ENCODE assay signal across 8 mouse cellular contexts in genomic region chr17:62881176-62881790, GRCm38 (mm10). TPM values are rescaled to one million over a fixed set of nuclear protein-coding genes. Genes with fewer than 3 reads are reported as not detected.
DNase-seq lines count a peak whose midpoint lies in the region; ATAC-seq and TF ChIP-seq lines count a peak whose summit lies in the region.

TSS of gene Efna5 (minus strand) at chr17:62881317.

- H3K4me1 ChIP-seq in lung, embryonic 14.5 days (ENCODE audit: insufficient read depth), result no peaks in the 10 kb centered on the region
- peaks cover 9% of the 10 kb centered on the region for H3K4me1 ChIP-seq in limb, embryonic 13.5 days
- peaks cover 8% of the 10 kb centered on the region for H3K4me1 ChIP-seq in olfactory bulb, adult 2 months (ENCODE audit: control insufficient read depth, insufficient read depth, low read length)

- peak within 1 kb of the TSS; percentile 80 for H3K9ac ChIP-seq in lung, embryonic 14.5 days
- peak within 1 kb of the TSS; percentile 97 for H3K9ac ChIP-seq in limb, embryonic 13.5 days

- H3K36me3 ChIP-seq in lung, embryonic 14.5 days (ENCODE audit: insufficient read depth), result no peaks in the 10 kb centered on the region
- no peaks in the 10 kb centered on the region for H3K36me3 ChIP-seq in limb, embryonic 13.5 days

- H3K27ac ChIP-seq in lung, embryonic 14.5 days (ENCODE audit: low read depth), result peak within 1 kb of the TSS; percentile 88
- peak within 1 kb of the TSS; percentile 96 for H3K27ac ChIP-seq in limb, embryonic 13.5 days
- H3K27ac ChIP-seq in olfactory bulb, adult 2 months (ENCODE audit: insufficient read depth, low read depth, low read length), result 0 out of 2 replicates have a peak within 1 kb of the TSS, but pooled peaks have one; percentile 26

- peak; percentile 66 for DNase-seq in lung, embryonic 14.5 days
- DNase-seq in lung, postnatal 25 days (ENCODE audit: low spot score), result no peak
- DNase-seq in cerebellum, postnatal 36 days, result peak; percentile 24
- DNase-seq in gastrocnemius, postnatal 14 days, result peak; percentile 19
- DNase-seq in induced T-regulatory cell, adult 2 months (ENCODE audit: low read depth), result peak; percentile 8
- DNase-seq in yolk sac, embryonic 10.5 days (ENCODE audit: low spot score), result peak; percentile 38

- H3K9me3 ChIP-seq in lung, embryonic 14.5 days (ENCODE audit: low read depth, low read length), result no peaks in the 10 kb centered on the region
- no peaks in the 10 kb centered on the region for H3K9me3 ChIP-seq in limb, embryonic 13.5 days

- TF ChIP-seq CTCF in lung, embryonic 14.5 days (IDR thresholded peaks at IDR 0.05; ENCODE audit: low read depth), result no peak
- TF ChIP-seq CTCF in olfactory bulb, adult 2 months (IDR thresholded peaks at IDR 0.05; ENCODE audit: insufficient read depth, low read depth, low read length), result no peak

- no peaks in the 10 kb centered on the region for H3K27me3 ChIP-seq in lung, embryonic 14.5 days (ENCODE audit: insufficient read depth, low read length)
- no peaks in the 10 kb centered on the region for H3K27me3 ChIP-seq in limb, embryonic 13.5 days

- H3K4me2 ChIP-seq in lung, embryonic 14.5 days, result peak within 1 kb of the TSS; percentile 99
- peak within 1 kb of the TSS; percentile 97 for H3K4me2 ChIP-seq in limb, embryonic 13.5 days (replicated peaks)

- intact Hi-C loops in gastrocnemius, postnatal 14 days (cut with DNase I; ENCODE audit: low total_unique reads), result no loop called here

- no peak for TF ChIP-seq POLR2A in olfactory bulb, adult 2 months (IDR thresholded peaks at IDR 0.05; ENCODE audit: insufficient read depth, low read depth, low read length)

- peak; percentile 10 for ATAC-seq in lung, embryonic 14.5 days (ENCODE audit: insufficient read depth)
- peak; percentile 3; the same call in 1 of the 2 replicates for ATAC-seq in limb, embryonic 13.5 days (ENCODE audit: low FRiP score, low read depth)

- H3K4me3 ChIP-seq in lung, embryonic 14.5 days (ENCODE audit: low read depth, low read length), result peak within 1 kb of the TSS; percentile 78
- peak within 1 kb of the TSS; percentile 91 for H3K4me3 ChIP-seq in limb, embryonic 13.5 days
- peak within 1 kb of the TSS; percentile 63 for H3K4me3 ChIP-seq in olfactory bulb, adult 2 months (ENCODE audit: insufficient read depth, low read depth, low read length)

- under 1% methylated on average over 48 of the region's 68 CpGs for WGBS in lung, embryonic 14.5 days
- WGBS in limb, embryonic 13.5 days, result 1% methylated on average over 40 of the region's 68 CpGs
- under 1% methylated on average over 66 of the region's 68 CpGs for WGBS in olfactory bulb, adult 2 months

RNA-seq across cellular contexts. Expression of gene Efna5, which starts in this region (rescaled TPM):
- 14.8 and 15.5 TPM in 2 replicates for polyA plus RNA-seq in lung, embryonic 14.5 days (2014; fragmentation: Nextera tagmentation; extraction: Ambion mirVana)
- 1 to 10 TPM; 1.5 to 1.6 TPM for total RNA-seq in gastrocnemius, postnatal 14 days (2021)
- polyA plus RNA-seq in limb, embryonic 13.5 days (2015; fragmentation: Nextera tagmentation; extraction: Ambion mirVana), result 75.1 and 76.2 TPM in 2 replicates
- polyA plus RNA-seq in olfactory bulb, adult 2 months (2012; ENCODE audit: insufficient read depth, insufficient read length, low replicate concordance, missing spikeins), result not detected in 2 replicates

Comparison
In these comparisons a context has a peak if more than half of its experiments do, and no peak if none do; other contexts are left out.
1. RNA of gene Efna5 (polyA plus RNA-seq): 75.1 to 76.2 TPM in limb, embryonic 13.5 days and 14.8 to 15.5 TPM in lung, embryonic 14.5 days; not detected in olfactory bulb, adult 2 months; every median in the first group is over 10 times any median in the second.
2. H3K27ac ChIP-seq: peak in every context shown above with its lines; median percentile 96 in limb, embryonic 13.5 days; 88 in lung, embryonic 14.5 days; 26 in olfactory bulb, adult 2 months.
3. Peak in every context shown above with its lines, with median percentiles within 50 percentile points of each other: H3K4me3 ChIP-seq.